Mouse (Mus musculus) layer of hippocampus, adult 2 months (tissue): ENCODE data around the gene 2210011C24Rik. TPM values are rescaled to one million over a fixed set of nuclear protein-coding genes. Genes with fewer than 3 reads are reported as not detected.

Source experiments
- DNase-seq, 2 experiments: peaks; one replicate each; pipeline ENCODE4 v3.0.0; 2022; ENCODE audit warnings: low spot score in 2 of 2
- H3K27ac ChIP-seq: fragments of 200-600 bp; 2 replicates; pipeline ENCODE4 v1.8.1; 2022
- H3K4me3 ChIP-seq: fragments of 200-600 bp; 2 replicates; pipeline ENCODE4 v1.8.1; 2022; ENCODE audit warnings: mild to moderate bottlenecking
- CTCF ChIP-seq: fragments of 200-600 bp; conservative IDR thresholded peaks from 2 replicates; pipeline ENCODE4 v1.8.1; 2022; ENCODE audit warnings: antibody characterized with exemption, mild to moderate bottlenecking, moderate library complexity
- total RNA-seq, 2 experiments: library from RNA; stranded (reverse); gene quantifications; 2 replicates each; pipeline ENCODE4 v1.2.3; 2021

Gene 2210011C24Rik
- total RNA-seq, 2 experiments from 2014 or later = 1.1 TPM; not detected in 1

- no peak for DNase-seq
- no peak for TF ChIP-seq CTCF
- Histone ChIP-seq H3K4me3 (no peak overlapping the region), H3K27ac (no peak overlapping the region)
These were observed 26.0 kb upstream of the 2210011C24Rik start for GRCm38 (mm10) chr8:84038015-84038414.

GRCm38 (mm10) chr8:84032777-84033176 is 20.8 kb upstream of the 2210011C24Rik start:
- no peak for DNase-seq
- Histone ChIP-seq H3K27ac (no peak overlapping the region), H3K4me3 (no peak overlapping the region)
- no peak for TF ChIP-seq CTCF

GRCm38 (mm10) chr8:84029272-84029671 is 17.3 kb upstream of the 2210011C24Rik start:
- TF ChIP-seq CTCF = no peak
- H3K4me3 ChIP-seq = no peak overlapping the region
- DNase-seq = no peak
- no peak overlapping the region for H3K27ac ChIP-seq

- no peak overlapping the region for H3K27ac ChIP-seq
- no peak for TF ChIP-seq CTCF
- DNase-seq = no peak
- no peak overlapping the region for H3K4me3 ChIP-seq
These were observed 15.5 kb upstream of the 2210011C24Rik start for GRCm38 (mm10) chr8:84027449-84027848.

GRCm38 (mm10) chr8:84025863-84026262 is 13.9 kb upstream of the 2210011C24Rik start:
- DNase-seq = peak in 1 of 2 experiments; percentile 27
- no peak for TF ChIP-seq CTCF
- Histone ChIP-seq H3K4me3 (peak overlapping the region; percentile 59), H3K27ac (no peak overlapping the region; the same call in 1 of the 2 replicates)

GRCm38 (mm10) chr8:84024171-84024570 is 12.2 kb upstream of the 2210011C24Rik start:
- DNase-seq = peak in 1 of 2 experiments; percentile 37
- no peak overlapping the region for H3K27ac ChIP-seq
- TF ChIP-seq CTCF = peak; percentile 79
- H3K4me3 ChIP-seq = no peak overlapping the region

GRCm38 (mm10) chr8:84023631-84024030 is 11.7 kb upstream of the 2210011C24Rik start:
- Histone ChIP-seq H3K27ac (no peak overlapping the region), H3K4me3 (no peak overlapping the region)
- no peak for TF ChIP-seq CTCF
- no peak for DNase-seq

GRCm38 (mm10) chr8:84023085-84023484 is 11.1 kb upstream of the 2210011C24Rik start:
- TF ChIP-seq CTCF = no peak
- no peak for DNase-seq
- Histone ChIP-seq H3K4me3 (no peak overlapping the region), H3K27ac (no peak overlapping the region)

GRCm38 (mm10) chr8:84021569-84021968 is 9.6 kb upstream of the 2210011C24Rik start:
- H3K27ac ChIP-seq = no peak overlapping the region
- H3K4me3 ChIP-seq = no peak overlapping the region
- no peak for DNase-seq
- TF ChIP-seq CTCF = no peak

- no peak for TF ChIP-seq CTCF
- H3K4me3 ChIP-seq = no peak within 1 kb of the TSS
- no peak within 1 kb of the TSS for H3K27ac ChIP-seq
- DNase-seq = no peak
These were observed 9.1 kb upstream of the 2210011C24Rik start, which contains the start of gene Palm3 for GRCm38 (mm10) chr8:84021096-84021495. Gene Palm3, plus strand, starts transcription at chr8:84021471.

GRCm38 (mm10) chr8:84019738-84020137 is 7.8 kb upstream of the 2210011C24Rik start:
- no peak for DNase-seq
- TF ChIP-seq CTCF = no peak
- no peak overlapping the region for H3K4me3 ChIP-seq
- no peak overlapping the region for H3K27ac ChIP-seq

- TF ChIP-seq CTCF = peak; percentile 23; the same call in 1 of the 2 replicates
- Histone ChIP-seq H3K4me3 (no peak overlapping the region), H3K27ac (no peak overlapping the region)
- DNase-seq = no peak
These were observed 3.9 kb upstream of the 2210011C24Rik start for GRCm38 (mm10) chr8:84015833-84016232.

GRCm38 (mm10) chr8:84012499-84013165 is 661 bp upstream of the 2210011C24Rik start:
- no peak for TF ChIP-seq CTCF
- no peak overlapping the region for H3K27ac ChIP-seq
- H3K4me3 ChIP-seq = peak overlapping the region; percentile 66; the same call in 1 of the 2 replicates
- no peak for DNase-seq
